18 mouse cellular contexts compared by ENCODE assay signal in genomic region chr17:86243109-86243527, GRCm38 (mm10).
A peak's percentile ranks its signal among the peaks of the same experiment; 100 is the strongest.
DNase-seq lines count a peak whose midpoint lies in the region; ATAC-seq and TF ChIP-seq lines count a peak whose summit lies in the region.
"Had no signal": no experiment of that assay in that cellular context is flagged by ENCODE, and none has a peak within 500 bp of the region (broad histone marks: within the 10 kb centered on the region; RNA-seq: fewer than 3 reads in every experiment).

No protein-coding gene starts in this region.

- intact Hi-C loops in left cerebral cortex, postnatal 10 days (cut with DNase I), result no loop called here

- H3K36me3 ChIP-seq in heart, embryonic 11.5 days (ENCODE audit: control insufficient read depth, insufficient read depth, low read length), result no peaks in the 10 kb centered on the region
- no peaks in the 10 kb centered on the region for H3K36me3 ChIP-seq in thymus, adult 2 months (ENCODE audit: control insufficient read depth, insufficient read depth, low read length)
- H3K36me3 ChIP-seq: forebrain, embryonic 15.5 days; hindbrain, embryonic 15.5 days; midbrain, embryonic 12.5 days; neural tube, embryonic 13.5 days had no signal

- TF ChIP-seq POLR2A in thymus, adult 2 months (IDR thresholded peaks at IDR 0.05; ENCODE audit: control insufficient read depth, extremely low read depth, insufficient read depth, low read length, poor library complexity), result no peak

- H3K4me1 ChIP-seq in heart, embryonic 11.5 days (ENCODE audit: control insufficient read depth, insufficient read depth, low read length), result peaks cover 11% of the 10 kb centered on the region
- no peaks in the 10 kb centered on the region for H3K4me1 ChIP-seq in thymus, adult 2 months (replicated peaks; ENCODE audit: control insufficient read depth, insufficient read depth, low read length)
- H3K4me1 ChIP-seq: hindbrain, embryonic 15.5 days; midbrain, embryonic 12.5 days had no signal

- no peak for ATAC-seq in heart, embryonic 11.5 days (replicated peaks; ENCODE audit: insufficient number of reproducible peaks, low FRiP score, low TSS enrichment)
- no peak for ATAC-seq in cerebellum, adult (ENCODE audit: insufficient number of reproducible peaks, low FRiP score, low TSS enrichment)
- ATAC-seq: forebrain, embryonic 15.5 days; liver, postnatal 0 days had no signal

- H3K9ac ChIP-seq in heart, embryonic 11.5 days (ENCODE audit: low read depth, low read length), result no peak overlapping the region
- H3K9ac ChIP-seq: forebrain, embryonic 15.5 days; hindbrain, embryonic 15.5 days; liver, postnatal 0 days; midbrain, embryonic 12.5 days; neural tube, embryonic 13.5 days had no signal

- H3K4me3 ChIP-seq in heart, embryonic 11.5 days (ENCODE audit: low read depth, low read length), result no peak overlapping the region
- no peak overlapping the region for H3K4me3 ChIP-seq in thymus, adult 2 months (ENCODE audit: control insufficient read depth, insufficient read depth, low read length)
- H3K4me3 ChIP-seq: forebrain, embryonic 15.5 days; hindbrain, embryonic 15.5 days; left cerebral cortex, adult 2 months; midbrain, embryonic 12.5 days; neural tube, embryonic 13.5 days had no signal

- 83% methylated on average over 16 of the region's 16 CpGs for WGBS in heart, embryonic 11.5 days (ENCODE audit: insufficient replicate concordance)
- 23% methylated on average over 16 of the region's 16 CpGs for WGBS in thymus, adult 2 months

- no peaks in the 10 kb centered on the region for H3K9me3 ChIP-seq in heart, embryonic 11.5 days (replicated peaks; ENCODE audit: control insufficient read depth, low read length)
- H3K9me3 ChIP-seq: forebrain, embryonic 15.5 days; hindbrain, embryonic 15.5 days; midbrain, embryonic 12.5 days; neural tube, embryonic 13.5 days had no signal

- no peaks in the 10 kb centered on the region for H3K27me3 ChIP-seq in heart, embryonic 11.5 days (ENCODE audit: control insufficient read depth, insufficient read depth, low read length)
- H3K27me3 ChIP-seq in thymus, adult 2 months (ENCODE audit: control insufficient read depth, insufficient read depth, low read length), result no peaks in the 10 kb centered on the region; the same call in 1 of the 2 replicates
- H3K27me3 ChIP-seq: forebrain, embryonic 15.5 days; hindbrain, embryonic 15.5 days; midbrain, embryonic 12.5 days; neural tube, embryonic 13.5 days had no signal

- no peak overlapping the region for H3K27ac ChIP-seq in heart, embryonic 11.5 days (ENCODE audit: low read depth, low read length)
- H3K27ac ChIP-seq in thymus, adult 2 months (ENCODE audit: control insufficient read depth, insufficient read depth, low read length), result no peak overlapping the region
- H3K27ac ChIP-seq: forebrain, embryonic 15.5 days; hindbrain, embryonic 15.5 days; left cerebral cortex, adult 2 months; midbrain, embryonic 12.5 days; neural tube, embryonic 13.5 days had no signal

- no peak for TF ChIP-seq CTCF in thymus, adult 2 months (IDR thresholded peaks at IDR 0.05; ENCODE audit: borderline replicate concordance, control insufficient read depth, extremely low read depth, insufficient read depth, low read length, poor library complexity)

- H3K4me2 ChIP-seq in heart, embryonic 11.5 days, result no peak overlapping the region
- H3K4me2 ChIP-seq: forebrain, embryonic 15.5 days; hindbrain, embryonic 15.5 days; midbrain, embryonic 12.5 days; neural tube, embryonic 13.5 days had no signal

- peak; percentile 39 to 44 for DNase-seq in heart, adult 18-20 months
- DNase-seq in CD4-positive helper T cell, adult 2 months (ENCODE audit: low read depth, low spot score), result peak; percentile 22
- peak; percentile 12 for DNase-seq in induced T-regulatory cell, adult 2 months (ENCODE audit: low read depth)
- peak; percentile 37 to 38 for DNase-seq in natural killer cell, adult 2 months (ENCODE audit: low spot score in 2 of 2)
- DNase-seq in thymus, adult 2 months, result no peak
- DNase-seq in left cerebral cortex, postnatal 10 days (ENCODE audit: extremely low spot score in 1 of 2, low spot score in 2 of 2), result no peak
- DNase-seq: cerebellum, adult 8-10 months; embryo, embryonic 11 days; gastrocnemius, postnatal 14 days; kidney, adult 2 months; liver, postnatal 0 days had no signal

Comparison
In these comparisons a context has a peak if more than half of its experiments do, and no peak if none do; other contexts are left out.
1. DNase-seq: peak in heart, adult 18-20 months (2 of 2), CD4-positive helper T cell, adult 2 months (single experiment), induced T-regulatory cell, adult 2 months (single experiment) and natural killer cell, adult 2 months (2 of 2); none in thymus, adult 2 months (single experiment) and left cerebral cortex, postnatal 10 days (0 of 2).